Mouse (Mus musculus): Measurements from ENCODE around the gene Osbpl10.

- no peak for TF ChIP-seq GATA1 (IDR thresholded peaks at IDR 0.05; ENCODE audit: borderline replicate concordance, low read length)
- no peak for TF ChIP-seq FLI1 (IDR thresholded peaks at IDR 0.05; ENCODE audit: low read length)
These were observed 191.2 kb downstream of the Osbpl10 start for GRCm38 (mm10) chr9:115169591-115169990.
